Mouse (Mus musculus): Measurements from ENCODE around the gene Pclaf. TPM values are rescaled to one million over a fixed set of nuclear protein-coding genes. Genes with fewer than 3 reads are reported as not detected.

Gene Pclaf
- polyA plus RNA-seq, 1 experiment from 2014 or later = 66.1 TPM

DNA sequence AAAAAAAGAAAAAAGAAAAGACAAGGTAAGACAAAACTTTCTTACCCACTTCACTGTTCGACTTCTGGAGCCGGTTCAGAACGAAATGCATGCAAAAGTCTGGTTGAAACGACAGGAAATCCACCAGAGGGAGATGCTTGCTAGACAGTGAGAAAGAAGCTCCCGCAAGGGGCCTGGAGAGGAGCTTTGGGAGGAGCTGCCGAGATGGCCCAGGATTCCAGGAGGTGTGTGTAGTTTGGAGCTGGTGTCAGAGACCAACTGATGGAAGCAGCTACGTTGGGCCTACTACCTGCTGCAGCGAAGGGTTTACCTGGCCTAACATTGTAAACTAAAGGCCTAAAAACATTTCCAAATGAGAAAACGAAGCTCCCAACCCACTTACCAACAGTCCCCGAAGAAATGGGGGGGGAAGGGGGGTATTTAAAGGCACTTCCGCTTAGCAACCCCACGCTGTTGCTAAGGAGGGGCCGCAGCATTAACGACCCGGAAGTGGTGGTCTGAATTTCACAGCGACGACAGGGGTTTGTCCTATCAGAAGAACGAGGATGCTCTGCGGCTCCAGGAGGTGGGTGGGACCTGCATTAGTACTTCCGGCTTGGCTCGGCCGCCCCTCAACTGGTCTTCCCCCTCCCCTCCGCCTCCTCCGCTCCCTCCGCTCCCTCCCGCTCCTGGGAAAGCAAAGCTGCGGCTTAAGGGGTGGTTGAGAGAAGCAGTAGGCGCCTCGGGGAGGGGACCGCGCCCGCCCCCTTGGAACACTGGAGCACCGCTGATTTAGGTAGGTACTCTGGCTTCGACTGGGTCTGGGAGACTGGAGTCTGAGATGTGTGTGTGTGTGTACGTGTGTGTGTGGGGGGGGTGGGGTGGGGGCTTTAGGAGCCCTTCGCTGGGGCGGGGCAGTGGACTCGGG, 18.6 kb downstream of the Pclaf start, which contains the start of the genes Trip4 and Csnk1g1:
Gene Trip4 (minus strand): TSS at position 401 of the 907 bp plus-strand sequence.
Gene Csnk1g1 (plus strand): TSS at position 531 of the 907 bp plus-strand sequence.
- no peaks in the 10 kb centered on the region for H3K27me3 ChIP-seq
- POLR2A ChIA-PET = interaction anchor here (0.6 to 2.2 kb wide), 3 partner anchors 17 to 611 kb away, joined by 3 to 8 read pairs (median 4); partner anchors contain the start of gene Pclaf
- in situ Hi-C loops (cut with MboI; ENCODE audit: low pct_unique_long_range_greater_than_20kb) = loop anchor here (5.0 kb wide), 1 partner anchor 99 kb away; no protein-coding TSS in a partner anchor
- CTCF ChIA-PET = interaction anchor here (0.6 to 1.6 kb wide), 9 partner anchors 11 to 229 kb away, joined by 3 to 8 read pairs (median 3); no protein-coding TSS in a partner anchor
- DNase-seq (ENCODE audit: low read depth, low spot score) (peak; percentile 91), ATAC-seq (peak; percentile 90)
- TF ChIP-seq CTCF (IDR thresholded peaks at IDR 0.05) = peak; percentile 62

- H3K27me3 ChIP-seq = no peaks in the 10 kb centered on the region
- in situ Hi-C loops (cut with MboI; ENCODE audit: low pct_unique_long_range_greater_than_20kb) = loop anchor here (5.0 kb wide), 1 partner anchor 98 kb away; no protein-coding TSS in a partner anchor
- TF ChIP-seq CTCF (IDR thresholded peaks at IDR 0.05) = peak; percentile 52
- ATAC-seq (peak; percentile 58), DNase-seq (ENCODE audit: low read depth, low spot score) (peak; percentile 4)
- ChIA-PET CTCF (interaction anchor here (1.6 kb wide), 2 partner anchors 12 to 94 kb away, joined by 6 to 8 read pairs; no protein-coding TSS in a partner anchor), POLR2A (interaction anchor here (2.2 kb wide), 1 partner anchor 17 kb away, joined by 8 read pairs; no protein-coding TSS in a partner anchor)
Observed at GRCm38 (mm10) chr9:65909301-65909801, 19.3 kb downstream of the Pclaf start.

- in situ Hi-C loops (cut with MboI; ENCODE audit: low pct_unique_long_range_greater_than_20kb) = loop anchor here (5.0 kb wide), 1 partner anchor 97 kb away; no protein-coding TSS in a partner anchor
- DNase-seq (ENCODE audit: low read depth, low spot score) (no peak), ATAC-seq (no peak)
- POLR2A ChIA-PET = no interaction called here
- CTCF ChIA-PET = interaction anchor here (1.6 kb wide), 1 partner anchor 13 kb away, joined by 8 read pairs; no protein-coding TSS in a partner anchor
- TF ChIP-seq CTCF (IDR thresholded peaks at IDR 0.05) = no peak
- no peaks in the 10 kb centered on the region for H3K27me3 ChIP-seq
Observed at GRCm38 (mm10) chr9:65909837-65910236, 19.8 kb downstream of the Pclaf start.

DNA sequence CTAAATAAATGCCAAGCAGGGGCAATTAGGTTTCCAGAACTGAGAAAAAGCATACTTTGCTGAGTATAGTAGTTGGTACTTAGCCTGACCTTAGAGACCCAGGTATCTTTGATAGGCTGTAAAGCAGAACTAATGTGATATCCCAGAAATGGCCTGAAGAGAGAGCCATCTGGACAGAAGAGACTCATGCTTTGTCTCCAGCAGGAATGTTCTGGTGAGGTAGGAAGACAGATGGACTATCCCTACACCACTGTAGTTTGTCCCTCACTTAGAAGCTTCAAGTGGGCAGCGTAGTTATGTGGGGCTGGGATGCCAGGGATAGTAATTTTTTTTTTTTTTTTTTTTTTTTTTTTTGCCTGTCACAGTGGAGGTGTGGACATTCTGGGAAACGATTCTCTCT, 23.9 kb downstream of the Pclaf start:
- ChIA-PET CTCF (interaction anchor here (1.0 kb wide), 1 partner anchor 8 kb away, joined by 3 read pairs; no protein-coding TSS in a partner anchor), POLR2A (no interaction called here)
- no peaks in the 10 kb centered on the region for H3K27me3 ChIP-seq
- ATAC-seq (no peak), DNase-seq (ENCODE audit: low read depth, low spot score) (no peak)
- in situ Hi-C loops (cut with MboI; ENCODE audit: low pct_unique_long_range_greater_than_20kb) = no loop called here
- no peak for TF ChIP-seq CTCF (IDR thresholded peaks at IDR 0.05)

DNA sequence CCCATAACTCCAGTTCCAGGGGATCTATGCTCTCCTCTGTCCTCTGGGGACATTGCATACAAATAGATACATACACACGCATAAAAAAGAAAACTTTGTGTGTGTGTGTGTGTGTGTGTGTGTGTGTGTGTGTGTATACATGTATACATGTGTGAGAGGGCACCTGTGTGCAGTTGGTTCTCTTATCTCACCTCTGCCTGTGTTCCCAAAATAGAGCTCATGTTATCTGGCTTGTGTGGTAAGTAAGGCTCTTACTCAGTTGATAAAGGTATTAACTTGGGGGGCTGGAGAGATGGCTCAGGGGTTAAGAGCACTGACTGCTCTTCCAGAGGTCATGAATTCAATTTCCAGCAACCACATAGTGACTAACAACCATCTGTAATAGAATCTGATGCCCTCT, 27.0 kb downstream of the Pclaf start:
- ATAC-seq (no peak), DNase-seq (ENCODE audit: low read depth, low spot score) (no peak)
- in situ Hi-C loops (cut with MboI; ENCODE audit: low pct_unique_long_range_greater_than_20kb) = no loop called here
- ChIA-PET CTCF (no interaction called here), POLR2A (interaction anchor here (0.6 kb wide), 1 partner anchor 71 kb away, joined by 5 read pairs; no protein-coding TSS in a partner anchor)
- no peaks in the 10 kb centered on the region for H3K27me3 ChIP-seq
- TF ChIP-seq CTCF (IDR thresholded peaks at IDR 0.05) = no peak

- ChIA-PET CTCF (no interaction called here), POLR2A (no interaction called here)
- in situ Hi-C loops (cut with MboI; ENCODE audit: low pct_unique_long_range_greater_than_20kb) = no loop called here
- TF ChIP-seq CTCF (IDR thresholded peaks at IDR 0.05) = no peak
- DNase-seq (ENCODE audit: low read depth, low spot score) (no peak), ATAC-seq (no peak)
- H3K27me3 ChIP-seq = no peaks in the 10 kb centered on the region
Observed at GRCm38 (mm10) chr9:65928456-65928855, 38.4 kb downstream of the Pclaf start.

DNA sequence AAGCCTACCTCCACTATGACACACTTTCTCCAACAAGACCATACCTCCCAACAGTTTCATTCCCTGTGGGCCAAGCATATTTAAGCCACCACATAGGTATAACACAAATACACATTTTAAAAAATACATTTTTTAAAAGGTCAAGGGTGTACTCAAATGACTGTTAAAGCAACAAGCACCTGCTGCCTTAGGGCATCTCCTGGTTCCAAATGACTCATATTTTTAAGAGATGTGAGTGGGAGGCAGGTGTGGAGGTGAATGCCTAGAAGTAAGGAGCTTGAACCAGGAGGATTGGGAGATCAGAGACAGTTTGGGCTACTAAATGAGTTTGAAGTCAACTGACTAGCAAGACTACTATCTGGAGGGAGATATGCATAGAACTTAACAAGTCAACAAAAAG, 39.8 kb downstream of the Pclaf start:
- no peaks in the 10 kb centered on the region for H3K27me3 ChIP-seq
- TF ChIP-seq CTCF (IDR thresholded peaks at IDR 0.05) = no peak
- ChIA-PET POLR2A (interaction anchor here (0.5 kb wide), 1 partner anchor 224 kb away, joined by 4 read pairs; no protein-coding TSS in a partner anchor), CTCF (no interaction called here)
- no peak for ATAC-seq
- in situ Hi-C loops (cut with MboI; ENCODE audit: low pct_unique_long_range_greater_than_20kb) = no loop called here
- no peak for DNase-seq (ENCODE audit: low read depth, low spot score)

GRCm38 (mm10) chr9:65937566-65937965, 47.5 kb downstream of the Pclaf start:
- ChIA-PET CTCF (no interaction called here), POLR2A (no interaction called here)
- in situ Hi-C loops (cut with MboI; ENCODE audit: low pct_unique_long_range_greater_than_20kb) = no loop called here
- ATAC-seq (no peak), DNase-seq (ENCODE audit: low read depth, low spot score) (no peak)
- H3K27me3 ChIP-seq = no peaks in the 10 kb centered on the region
- no peak for TF ChIP-seq CTCF (IDR thresholded peaks at IDR 0.05)

GRCm38 (mm10) chr9:65951082-65951587, 61.1 kb downstream of the Pclaf start:
- H3K27me3 ChIP-seq = no peaks in the 10 kb centered on the region
- POLR2A ChIA-PET = interaction anchor here (0.6 kb wide), 1 partner anchor 10 kb away, joined by 5 read pairs; no protein-coding TSS in a partner anchor
- TF ChIP-seq CTCF (IDR thresholded peaks at IDR 0.05) = no peak
- in situ Hi-C loops (cut with MboI; ENCODE audit: low pct_unique_long_range_greater_than_20kb) = no loop called here
- CTCF ChIA-PET = interaction anchor here (1.2 to 1.5 kb wide), 2 partner anchors 20 to 43 kb away, joined by 3 to 4 read pairs; partner anchors contain the start of genes Csnk1g1 and Trip4
- no peak for DNase-seq (ENCODE audit: low read depth, low spot score)
- no peak for ATAC-seq

Other genes starting within 250 kb of the Pclaf start
- 197 TPM for gene Oaz2, start 222.2 kb upstream of the Pclaf start, polyA plus RNA-seq (2021)
- gene Zfp609, start 62.7 kb upstream of the Pclaf start, polyA plus RNA-seq (2021) = 25.7 TPM
- gene Trip4, start 18.6 kb downstream of the Pclaf start, polyA plus RNA-seq (2021) = 41.0 TPM
- 13.1 TPM for gene Csnk1g1, start 18.7 kb downstream of the Pclaf start, polyA plus RNA-seq (2021)
- 715 TPM for gene Ppib, start 170.0 kb downstream of the Pclaf start, polyA plus RNA-seq (2021)
- 0.44 TPM for gene Snx22, start 179.5 kb downstream of the Pclaf start, polyA plus RNA-seq (2021)
- 103 TPM for gene Snx1, start 236.3 kb downstream of the Pclaf start, polyA plus RNA-seq (2021)
- gene Ciao2a, start 236.4 kb downstream of the Pclaf start, polyA plus RNA-seq (2021) = 94.8 TPM

Data from Patski (cell line).